Mouse (Mus musculus) embryonic facial prominence, embryonic 11.5 days (tissue): ENCODE measurements at regions not wholly inside any gene's neighbourhood (a gene's known extent, or its start where the extent isn't known, plus 50 kb on each side); places are given as distances from the start of the nearest gene placed in this dataset.
A peak's percentile ranks its signal among the peaks of the same experiment; 100 is the strongest.

ENCODE experiments used
- ATAC-seq: fragments of 200-750 bp; cut with Nextera tagmentation; replicated peaks from 2 replicates; pipeline ENCODE4 v1.8.0; 2017; ENCODE audit warnings: low read depth; ENCODE audit not compliant: insufficient number of reproducible peaks, low FRiP score, low TSS enrichment
- DNase-seq: peaks from one replicate; pipeline ENCODE4 v3.0.0-alpha.2; 2015; ENCODE audit warnings: low spot score
- H3K27ac ChIP-seq: fragments of 300-500 bp; sonication (generic); replicated peaks from 2 replicates; pipeline ENCODE4 v1.5.1; 2014; ENCODE audit warnings: mild to moderate bottlenecking, low read depth, low read length, control low read depth
- H3K27me3 ChIP-seq: fragments of 300-500 bp; sonication (generic); 2 replicates; pipeline ENCODE4 v1.6.1; 2014; ENCODE audit warnings: mild to moderate bottlenecking, low read length, moderate library complexity, mixed read lengths; ENCODE audit not compliant: control insufficient read depth, insufficient read depth
- H3K36me3 ChIP-seq: fragments of 300-500 bp; sonication (generic); replicated peaks from 2 replicates; pipeline ENCODE4 v1.6.1; 2014; ENCODE audit warnings: low read depth, mild to moderate bottlenecking, low read length, moderate library complexity, mixed read lengths; ENCODE audit not compliant: control insufficient read depth, insufficient read depth
- H3K4me1 ChIP-seq: fragments of 300-500 bp; sonication (generic); 2 replicates; pipeline ENCODE4 v1.6.1; 2014; ENCODE audit warnings: low read length, mixed read lengths; ENCODE audit not compliant: control insufficient read depth, insufficient read depth
- H3K4me2 ChIP-seq: fragments of 300-500 bp; sonication (generic); 2 replicates; pipeline ENCODE4 v1.6.1; 2014; ENCODE audit warnings: low read depth, mild to moderate bottlenecking, control low read depth, low read length, moderate library complexity
- H3K4me3 ChIP-seq: fragments of 300-500 bp; sonication (generic); 2 replicates; pipeline ENCODE4 v1.5.1; 2014; ENCODE audit warnings: low read depth, low read length, control low read depth
- H3K9ac ChIP-seq: fragments of 300-500 bp; sonication (generic); replicated peaks from 2 replicates; pipeline ENCODE4 v1.6.1; 2014; ENCODE audit warnings: mild to moderate bottlenecking, control low read depth, low read length
- H3K9me3 ChIP-seq: fragments of 300-500 bp; sonication (generic); replicated peaks from 2 replicates; pipeline ENCODE4 v1.6.1; 2016; ENCODE audit warnings: mild to moderate bottlenecking, low read length, inconsistent platforms, mixed read lengths; ENCODE audit not compliant: control insufficient read depth
- WGBS: fragments of 180-500 bp; shearing (Covaris S2); extraction: QIAGEN DNeasy Blood & Tissue Kit; methylation state at CpG from one replicate; pipeline ENCODE4 v1.1.7; 2014; 5-methylcytosine and 5-hydroxymethylcytosine counted together

DNA sequence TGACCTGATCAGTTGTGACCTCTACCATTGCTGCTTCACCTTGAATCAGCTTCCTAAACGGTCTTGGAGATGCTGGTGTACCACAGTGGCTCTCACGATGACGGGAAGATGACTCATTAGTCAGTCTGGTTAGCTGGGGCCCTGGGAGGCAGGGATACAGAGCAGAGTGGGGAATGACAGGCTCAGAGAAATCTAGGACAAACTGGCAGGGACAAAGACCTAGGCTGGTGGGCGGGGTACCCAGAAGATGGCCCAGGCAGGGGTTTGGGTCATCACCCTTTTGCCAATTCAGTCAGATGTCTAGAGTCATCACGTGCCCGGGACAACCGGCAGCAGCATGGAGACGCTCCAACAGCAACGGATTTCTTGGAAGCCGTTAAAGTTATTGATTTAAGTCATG is 83.4 kb upstream of the Max start:
- Histone ChIP-seq H3K9me3 (no peaks in the 10 kb centered on the region), H3K4me2 (no peak overlapping the region), H3K9ac (no peak overlapping the region), H3K36me3 (no peaks in the 10 kb centered on the region), H3K27me3 (no peaks in the 10 kb centered on the region; the same call in 1 of the 2 replicates), H3K27ac (no peak overlapping the region), H3K4me1 (no peaks in the 10 kb centered on the region), H3K4me3 (no peak overlapping the region)
- DNase-seq: no peak
- no peak for ATAC-seq
- WGBS: 91% methylated on average over 10 of the region's 10 CpGs

GRCm38 (mm10) chr12:77042356-77042755 is 80.4 kb upstream of the Max start:
- Histone ChIP-seq H3K4me1 (no peaks in the 10 kb centered on the region), H3K4me2 (no peak overlapping the region), H3K36me3 (no peaks in the 10 kb centered on the region), H3K27me3 (no peaks in the 10 kb centered on the region; the same call in 1 of the 2 replicates), H3K9ac (no peak overlapping the region), H3K9me3 (no peaks in the 10 kb centered on the region), H3K4me3 (no peak overlapping the region), H3K27ac (no peak overlapping the region)
- ATAC-seq (no peak), DNase-seq (peak; percentile 82)
- WGBS: 23% methylated on average over 3 of the region's 4 CpGs

DNA sequence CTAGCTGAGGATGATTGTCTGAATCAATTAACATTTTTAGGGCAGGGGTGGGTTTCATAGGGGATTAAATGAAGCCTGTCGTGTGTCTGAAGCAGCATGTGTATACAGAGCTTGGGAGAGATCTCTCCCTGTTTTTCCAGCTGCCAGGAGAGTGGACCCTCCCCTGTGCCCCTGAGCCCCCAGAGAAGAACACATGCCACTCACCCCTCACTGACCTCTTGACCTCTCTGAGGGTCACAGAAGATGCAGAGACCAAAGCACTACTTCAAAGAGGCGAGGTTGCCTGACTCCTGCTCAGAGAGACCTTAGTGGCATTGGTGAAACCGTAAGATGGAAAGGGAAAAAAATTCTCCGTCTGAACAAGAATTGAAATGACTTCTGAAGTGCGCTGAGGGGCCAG is 79.1 kb upstream of the Max start:
- Histone ChIP-seq H3K27me3 (no peaks in the 10 kb centered on the region; the same call in 1 of the 2 replicates), H3K27ac (no peak overlapping the region), H3K9me3 (no peaks in the 10 kb centered on the region), H3K4me2 (no peak overlapping the region), H3K9ac (no peak overlapping the region), H3K4me3 (no peak overlapping the region), H3K36me3 (no peaks in the 10 kb centered on the region), H3K4me1 (no peaks in the 10 kb centered on the region)
- ATAC-seq (0 out of 2 replicates have a peak, but pooled peaks have one; percentile 19), DNase-seq (peak; percentile 28)
- 13% methylated on average over 5 of the region's 5 CpGs for WGBS

- H3K36me3 ChIP-seq: no peaks in the 10 kb centered on the region
- H3K4me3 ChIP-seq: no peak overlapping the region
- no peak overlapping the region for H3K9ac ChIP-seq
- H3K4me2 ChIP-seq: no peak overlapping the region
- no peak for DNase-seq
- no peak overlapping the region for H3K27ac ChIP-seq
- no peaks in the 10 kb centered on the region; the same call in 1 of the 2 replicates for H3K27me3 ChIP-seq
- H3K9me3 ChIP-seq: no peaks in the 10 kb centered on the region
- H3K4me1 ChIP-seq: no peaks in the 10 kb centered on the region
- no peak for ATAC-seq
- WGBS: 83% methylated on average over 4 of the region's 4 CpGs
These were observed 77.9 kb upstream of the Max start for GRCm38 (mm10) chr12:77039953-77040305.

DNA sequence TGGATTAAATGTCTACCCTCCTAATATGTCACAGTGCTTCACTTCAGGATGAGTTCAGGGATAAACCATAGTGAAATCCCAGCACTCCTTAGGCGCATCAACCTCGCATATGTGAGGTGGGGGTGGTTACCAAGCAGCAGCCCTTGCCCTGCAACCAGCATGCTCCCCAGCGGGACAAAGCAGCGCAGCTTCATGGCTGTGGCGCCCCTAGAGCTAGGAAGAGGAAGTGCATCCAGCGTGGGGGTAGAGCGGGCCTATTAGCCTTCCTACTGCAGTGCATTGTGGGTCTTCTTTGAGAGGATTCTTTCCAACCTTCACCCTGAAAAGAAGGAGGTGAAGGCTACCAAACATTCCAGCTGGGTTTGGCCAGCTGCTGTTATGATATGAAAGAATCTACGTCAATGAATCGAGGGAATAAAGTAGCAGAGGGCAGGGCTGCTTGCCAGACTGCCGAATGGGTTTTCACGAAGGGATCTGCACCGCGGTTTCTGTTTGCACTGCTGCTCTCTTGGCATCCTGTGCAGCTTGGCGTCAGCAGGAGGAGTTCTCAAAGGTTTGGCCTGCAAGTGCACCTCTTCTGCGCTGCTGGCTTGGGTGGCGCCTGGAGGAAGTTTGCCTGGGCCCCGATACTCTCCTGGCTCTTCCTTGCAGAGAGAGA is 77.4 kb upstream of the Max start:
- H3K4me2 ChIP-seq: no peak overlapping the region

DNA sequence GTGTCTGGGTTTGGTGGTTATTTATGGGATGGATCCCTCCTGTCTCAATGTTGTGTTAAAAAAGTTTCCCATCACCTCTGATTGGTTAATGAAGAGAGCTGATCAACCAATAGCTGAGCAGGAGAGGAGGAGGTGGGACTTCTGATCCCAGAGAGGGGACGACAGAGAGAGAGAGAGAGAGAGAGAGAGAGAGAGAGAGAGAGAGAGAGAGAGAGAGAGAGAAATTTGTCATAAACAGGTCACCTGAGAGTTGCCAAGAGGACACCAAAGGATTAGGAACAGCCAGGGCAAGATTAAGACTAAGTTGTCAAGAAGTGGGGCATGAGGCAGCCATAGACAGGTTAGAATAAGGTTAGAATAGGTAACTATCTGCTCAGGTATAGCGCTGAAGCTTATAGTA is 73.7 kb upstream of the Max start:
- no peak overlapping the region for H3K4me3 ChIP-seq
- DNase-seq (no peak), ATAC-seq (no peak)
- no peaks in the 10 kb centered on the region for H3K4me1 ChIP-seq
- no peak overlapping the region for H3K9ac ChIP-seq
- no peaks in the 10 kb centered on the region for H3K36me3 ChIP-seq
- H3K4me2 ChIP-seq: no peak overlapping the region
- H3K27ac ChIP-seq: no peak overlapping the region
- WGBS: 54% methylated on average over 2 of the region's 2 CpGs
- no peaks in the 10 kb centered on the region; the same call in 1 of the 2 replicates for H3K27me3 ChIP-seq
- H3K9me3 ChIP-seq: no peaks in the 10 kb centered on the region

More for the DNA sequence above, 77.4 kb upstream of the Max start:
- no peaks in the 10 kb centered on the region; the same call in 1 of the 2 replicates for H3K27me3 ChIP-seq
- H3K9me3 ChIP-seq: no peaks in the 10 kb centered on the region
- WGBS: 84% methylated on average over 17 of the region's 17 CpGs
- H3K4me3 ChIP-seq: no peak overlapping the region
- no peaks in the 10 kb centered on the region for H3K36me3 ChIP-seq
- no peak for DNase-seq
- H3K9ac ChIP-seq: no peak overlapping the region
- no peaks in the 10 kb centered on the region for H3K4me1 ChIP-seq
- no peak overlapping the region for H3K27ac ChIP-seq
- ATAC-seq: no peak

GRCm38 (mm10) chr12:77031448-77031847 is 69.4 kb upstream of the Max start:
- ATAC-seq (no peak), DNase-seq (no peak)
- Histone ChIP-seq H3K27me3 (no peaks in the 10 kb centered on the region), H3K4me3 (no peak overlapping the region), H3K9me3 (no peaks in the 10 kb centered on the region), H3K36me3 (no peaks in the 10 kb centered on the region), H3K9ac (no peak overlapping the region), H3K4me2 (no peak overlapping the region), H3K27ac (no peak overlapping the region), H3K4me1 (no peaks in the 10 kb centered on the region)
- 72% methylated on average over 1 of the region's 1 CpGs for WGBS

DNA sequence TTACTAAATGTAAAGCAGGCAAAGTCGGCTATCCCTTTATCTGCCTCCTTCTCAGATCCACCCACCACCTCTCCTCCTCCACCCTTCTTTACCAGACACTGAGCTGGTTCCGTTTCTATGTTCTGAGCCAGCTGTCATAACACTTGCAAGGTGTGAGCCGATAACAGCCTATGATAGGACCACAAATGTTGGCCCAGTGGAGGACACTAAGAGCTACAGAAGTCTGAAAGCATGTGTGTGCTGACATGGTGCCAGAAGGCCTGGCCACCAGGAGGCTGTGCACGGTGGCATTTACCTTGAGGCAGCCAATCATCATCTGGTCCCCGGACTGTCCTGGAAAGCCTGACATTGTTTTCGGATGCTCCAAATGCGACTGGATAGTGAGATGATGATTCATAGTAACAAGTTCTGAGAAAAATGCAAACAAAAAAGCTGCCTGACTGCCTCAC is 63.5 kb upstream of the Max start:
- no peaks in the 10 kb centered on the region for H3K9me3 ChIP-seq
- H3K27me3 ChIP-seq: no peaks in the 10 kb centered on the region
- no peak overlapping the region for H3K4me2 ChIP-seq
- H3K9ac ChIP-seq: no peak overlapping the region
- ATAC-seq: no peak
- no peak overlapping the region for H3K27ac ChIP-seq
- H3K4me1 ChIP-seq: no peaks in the 10 kb centered on the region
- DNase-seq: no peak
- no peaks in the 10 kb centered on the region for H3K36me3 ChIP-seq
- WGBS: 67% methylated on average over 7 of the region's 7 CpGs
- H3K4me3 ChIP-seq: no peak overlapping the region
